Mouse (Mus musculus) B cell, adult (primary cell): ENCODE data around the gene Sec31a. TPM values are rescaled to one million over a fixed set of nuclear protein-coding genes. Genes with fewer than 3 reads are reported as not detected.

ENCODE experiments used
- total RNA-seq: library from RNA; stranded (reverse); gene quantifications from 4 replicates; pipeline ENCODE4 v1.2.4, GENCODE M21; 2023; ENCODE audit not compliant: inconsistent age

Sec31a gene
- total RNA-seq, result 133 to 156 TPM (median 152 TPM) in 4 replicates

GRCm38 (mm10) chr5:100415761-100416590, at the start of gene Sec31a:
Gene Sec31a, minus strand, starts transcription at chr5:100416234.

Other genes starting within 250 kb of the Sec31a start
- gene Lin54, start 84.4 kb upstream of the Sec31a start, total RNA-seq, result 18.3 to 32.7 TPM (median 25.2 TPM) in 4 replicates
- gene Cops4, start 102.1 kb upstream of the Sec31a start, total RNA-seq, result 72.2 to 75.4 TPM (median 74.6 TPM) in 4 replicates
- 436 to 464 TPM (median 452 TPM) in 4 replicates for gene Plac8, start 156.0 kb upstream of the Sec31a start, total RNA-seq